Mouse (Mus musculus) duodenum, adult 2 months (tissue): ENCODE results near the gene Gm13290. TPM values are rescaled to one million over a fixed set of nuclear protein-coding genes. Genes with fewer than 3 reads are reported as not detected.

Source experiments
- polyA plus RNA-seq: library from polyadenylated mRNA; depleted of rRNA; stranded (reverse); fragments of >200 nt; gene quantifications from 2 replicates; pipeline ENCODE4 v1.2.3, GENCODE M21; 2012; ENCODE audit warnings: low replicate concordance; rRNA removed

Gm13290 gene
- not detected in 2 replicates for polyA plus RNA-seq

GRCm38 (mm10) chr4:88773534-88773933 lies at the start of gene Gm13290:
TSS of gene Gm13290 (plus strand) at chr4:88773834.

GRCm38 (mm10) chr4:88754818-88755340 lies 18.8 kb upstream of the Gm13290 start, which contains the start of gene Gm13271:
TSS of gene Gm13271 (plus strand) at chr4:88754868.

GRCm38 (mm10) chr4:88759610-88760268 lies 13.9 kb upstream of the Gm13290 start, which contains the start of gene Gm13283:
TSS of gene Gm13283 (plus strand) at chr4:88760119.

GRCm38 (mm10) chr4:88776622-88777021 lies 3.0 kb downstream of the Gm13290 start, which contains the start of gene Gm13289:
TSS of gene Gm13289 (plus strand) at chr4:88776922.

GRCm38 (mm10) chr4:88779550-88779949 lies 5.9 kb downstream of the Gm13290 start, which contains the start of gene Gm13272:
TSS of gene Gm13272 (plus strand) at chr4:88779850.

GRCm38 (mm10) chr4:88781831-88782230 lies 8.2 kb downstream of the Gm13290 start, which contains the start of gene Ifnz:
TSS of gene Ifnz (plus strand) at chr4:88782131.

GRCm38 (mm10) chr4:88785409-88785808 lies 11.8 kb downstream of the Gm13290 start, which contains the start of gene Gm13276:
TSS of gene Gm13276 (plus strand) at chr4:88785709.

GRCm38 (mm10) chr4:88788402-88788801 lies 14.8 kb downstream of the Gm13290 start, which contains the start of gene Gm13277:
TSS of gene Gm13277 (plus strand) at chr4:88788632.

GRCm38 (mm10) chr4:88791250-88791649 lies 17.6 kb downstream of the Gm13290 start, which contains the start of gene Gm13278:
TSS of gene Gm13278 (plus strand) at chr4:88791550.

GRCm38 (mm10) chr4:88793936-88794675 lies 20.5 kb downstream of the Gm13290 start, which contains the start of gene Gm13275:
TSS of gene Gm13275 (plus strand) at chr4:88794487.

GRCm38 (mm10) chr4:88797097-88797496 lies 23.5 kb downstream of the Gm13290 start, which contains the start of gene Gm13279:
TSS of gene Gm13279 (plus strand) at chr4:88797397.

GRCm38 (mm10) chr4:88799365-88799764 lies 25.7 kb downstream of the Gm13290 start, which contains the start of gene Gm13285:
TSS of gene Gm13285 (plus strand) at chr4:88799665.

GRCm38 (mm10) chr4:88802954-88803353 lies 29.3 kb downstream of the Gm13290 start, which contains the start of gene Gm13287:
TSS of gene Gm13287 (plus strand) at chr4:88803254.

GRCm38 (mm10) chr4:88805231-88805630 lies 31.6 kb downstream of the Gm13290 start, which contains the start of gene Gm13288:
TSS of gene Gm13288 (plus strand) at chr4:88805531.

GRCm38 (mm10) chr4:88815928-88816327 lies 42.3 kb downstream of the Gm13290 start, which contains the start of gene Ifna7:
TSS of gene Ifna7 (plus strand) at chr4:88816228.

GRCm38 (mm10) chr4:88819659-88820058 lies 46.0 kb downstream of the Gm13290 start, which contains the start of gene Ifna11:
TSS of gene Ifna11 (plus strand) at chr4:88819959.

Other genes starting within 250 kb of the Gm13290 start
- gene Ifna15, start 215.6 kb upstream of the Gm13290 start, polyA plus RNA-seq = not detected in 2 replicates
- gene Ifna14, start 202.0 kb upstream of the Gm13290 start, polyA plus RNA-seq = not detected in 2 replicates
- not detected in 2 replicates for gene Ifna9, start 181.4 kb upstream of the Gm13290 start, polyA plus RNA-seq
- gene Ifna12, start 170.5 kb upstream of the Gm13290 start, polyA plus RNA-seq = not detected in 2 replicates
- gene C87499, start 139.4 kb upstream of the Gm13290 start, polyA plus RNA-seq = not detected in 2 replicates
- not detected in 2 replicates for gene Ifna13, start 129.4 kb upstream of the Gm13290 start, polyA plus RNA-seq
- not detected in 2 replicates for gene Ifna16, start 96.9 kb upstream of the Gm13290 start, polyA plus RNA-seq
- not detected in 2 replicates for gene Ifna2, start 89.9 kb upstream of the Gm13290 start, polyA plus RNA-seq
- not detected in 2 replicates for gene Ifnab, start 82.5 kb upstream of the Gm13290 start, polyA plus RNA-seq
- gene Gm26566, start 52.0 kb upstream of the Gm13290 start, polyA plus RNA-seq = 0.11 and 0.27 TPM in 2 replicates
- 5.4 and 7.9 TPM in 2 replicates for gene Klhl9, start 51.4 kb upstream of the Gm13290 start, polyA plus RNA-seq
- gene Gm13271, start 19.0 kb upstream of the Gm13290 start, polyA plus RNA-seq = not detected in 2 replicates
- not detected in 2 replicates for gene Gm13283, start 13.7 kb upstream of the Gm13290 start, polyA plus RNA-seq
- gene Gm13289, start 3.1 kb downstream of the Gm13290 start, polyA plus RNA-seq = not detected in 2 replicates
- gene Gm13272, start 6.0 kb downstream of the Gm13290 start, polyA plus RNA-seq = not detected in 2 replicates
- not detected in 2 replicates for gene Ifnz, start 8.3 kb downstream of the Gm13290 start, polyA plus RNA-seq
- gene Gm13276, start 11.9 kb downstream of the Gm13290 start, polyA plus RNA-seq = not detected in 2 replicates
- gene Gm13277, start 14.8 kb downstream of the Gm13290 start, polyA plus RNA-seq = not detected in 2 replicates
- gene Gm13278, start 17.7 kb downstream of the Gm13290 start, polyA plus RNA-seq = not detected in 2 replicates
- not detected in 2 replicates for gene Gm13275, start 20.7 kb downstream of the Gm13290 start, polyA plus RNA-seq
- not detected in 2 replicates for gene Gm13279, start 23.6 kb downstream of the Gm13290 start, polyA plus RNA-seq
- gene Gm13285, start 25.8 kb downstream of the Gm13290 start, polyA plus RNA-seq = not detected in 2 replicates
- 0.49 TPM in 1 of 2 replicates, not detected in the other for gene Gm13287, start 29.4 kb downstream of the Gm13290 start, polyA plus RNA-seq
- not detected in 2 replicates for gene Gm13288, start 31.7 kb downstream of the Gm13290 start, polyA plus RNA-seq
- not detected in 2 replicates for gene Ifna7, start 42.4 kb downstream of the Gm13290 start, polyA plus RNA-seq
- gene Ifna11, start 46.1 kb downstream of the Gm13290 start, polyA plus RNA-seq = not detected in 2 replicates
- not detected in 2 replicates for gene Ifna6, start 53.6 kb downstream of the Gm13290 start, polyA plus RNA-seq
- gene Ifna5, start 61.7 kb downstream of the Gm13290 start, polyA plus RNA-seq = not detected in 2 replicates
- gene Ifna4, start 68.0 kb downstream of the Gm13290 start, polyA plus RNA-seq = not detected in 2 replicates
- not detected in 2 replicates for gene Ifna1, start 76.3 kb downstream of the Gm13290 start, polyA plus RNA-seq
- 0.21 TPM in 1 of 2 replicates, not detected in the other for gene Ifne, start 106.4 kb downstream of the Gm13290 start, polyA plus RNA-seq